Mouse (Mus musculus) kidney, postnatal 0 days (tissue): ENCODE results near the gene Avil. TPM values are rescaled to one million over a fixed set of nuclear protein-coding genes. Genes with fewer than 3 reads are reported as not detected.
"Not testable (repeated sequence)": the region's sequence is repeated elsewhere in the genome, so short reads cannot be mapped to it uniquely, and the experiment has no call there.

Source experiments
- ATAC-seq: fragments of 200-750 bp; cut with Nextera tagmentation; replicated peaks from 2 replicates; pipeline ENCODE4 v1.8.0; 2017; ENCODE audit warnings: low read depth, moderate number of reproducible peaks, moderate TSS enrichment, moderate library complexity; ENCODE audit not compliant: low FRiP score
- DNase-seq: peaks from one replicate; pipeline ENCODE4 v3.0.0-alpha.2; 2016; ENCODE audit warnings: low spot score
- H3K27ac ChIP-seq: fragments of 300-500 bp; sonication (generic); 2 replicates; pipeline ENCODE4 v1.5.1; 2014; ENCODE audit warnings: mild to moderate bottlenecking
- H3K27me3 ChIP-seq: fragments of 300-500 bp; sonication (generic); 2 replicates; pipeline ENCODE4 v1.6.1; 2014; ENCODE audit warnings: low read length, mixed read lengths; ENCODE audit not compliant: insufficient read depth
- H3K36me3 ChIP-seq: fragments of 300-500 bp; sonication (generic); 2 replicates; pipeline ENCODE4 v1.6.1; 2014; ENCODE audit warnings: low read length, mixed read lengths; ENCODE audit not compliant: insufficient read depth
- H3K4me1 ChIP-seq: fragments of 300-500 bp; sonication (generic); replicated peaks from 2 replicates; pipeline ENCODE4 v1.6.1; 2014; ENCODE audit warnings: antibody characterized with exemption, low read length, mixed read lengths; ENCODE audit not compliant: insufficient read depth
- H3K4me2 ChIP-seq: fragments of 300-500 bp; sonication (generic); 2 replicates; pipeline ENCODE4 v1.6.1; 2014; ENCODE audit warnings: mild to moderate bottlenecking, low read length, moderate library complexity, mixed read lengths
- H3K4me3 ChIP-seq: fragments of 300-500 bp; sonication (generic); replicated peaks from 2 replicates; pipeline ENCODE4 v1.5.1; 2014; ENCODE audit warnings: low read depth, low read length
- H3K9ac ChIP-seq: fragments of 300-500 bp; sonication (generic); 2 replicates; pipeline ENCODE4 v1.6.1; 2014; ENCODE audit warnings: low read depth, low read length
- H3K9me3 ChIP-seq: fragments of 300-500 bp; sonication (generic); replicated peaks from 2 replicates; pipeline ENCODE4 v1.6.1; 2016; ENCODE audit warnings: low read length, inconsistent platforms, mixed read lengths
- CTCF ChIP-seq: IDR thresholded peaks from 2 replicates; pipeline ENCODE4 v1.5.1; 2016; ENCODE audit warnings: antibody characterized with exemption, low read depth, mild to moderate bottlenecking, moderate library complexity
- WGBS: fragments of 180-500 bp; shearing (Covaris S2); extraction: QIAGEN DNeasy Blood & Tissue Kit; methylation state at CpG from one replicate; pipeline ENCODE4 v1.1.7; 2014; 5-methylcytosine and 5-hydroxymethylcytosine counted together
- polyA plus RNA-seq: library from polyadenylated mRNA; unstranded; fragments of >200 nt; fragmentation: Nextera tagmentation; extraction: Ambion mirVana; gene quantifications from 2 replicates; pipeline ENCODE4 v1.2.1, GENCODE M21; 2015

The Avil gene
- polyA plus RNA-seq, 1 experiment from 2014 or later, result 0.07 TPM

GRCm38 (mm10) chr10:127061085-127061484, 60.6 kb downstream of the Avil start:
- Histone ChIP-seq H3K9me3 (no peaks in the 10 kb centered on the region), H3K4me1 (peaks cover 7% of the 10 kb centered on the region), H3K27me3 (no peaks in the 10 kb centered on the region), H3K27ac (no peak overlapping the region), H3K9ac (no peak overlapping the region), H3K36me3 (peaks cover 25% of the 10 kb centered on the region), H3K4me2 (no peak overlapping the region), H3K4me3 (no peak overlapping the region)
- no peak for ATAC-seq
- DNase-seq, result no peak
- WGBS, result 46% methylated on average over 5 of the region's 5 CpGs
- TF ChIP-seq CTCF, result no peak

DNA sequence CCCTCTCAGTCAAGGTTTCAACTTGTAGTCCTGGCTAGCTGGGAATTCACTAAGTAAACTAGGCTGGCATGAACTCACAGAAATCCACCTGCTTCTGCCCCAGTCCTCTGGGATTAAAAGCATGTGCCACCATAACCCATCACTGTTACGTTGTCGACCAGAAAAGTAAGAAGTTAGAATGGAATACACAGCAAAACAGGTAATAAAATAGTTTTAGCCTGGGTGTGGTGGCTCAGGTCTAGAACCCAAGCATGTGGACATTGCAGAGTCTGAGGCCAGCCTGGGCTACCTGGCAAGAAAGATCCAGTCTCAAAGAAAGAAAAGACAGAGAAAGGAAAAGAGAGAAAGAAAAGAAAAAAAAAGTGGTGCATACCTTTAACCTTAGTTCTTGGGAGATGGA, 61.0 kb downstream of the Avil start:
- Histone ChIP-seq H3K27me3 (no peaks in the 10 kb centered on the region), H3K9ac (no peak overlapping the region), H3K27ac (no peak overlapping the region), H3K4me1 (peaks cover 7% of the 10 kb centered on the region), H3K36me3 (peaks cover 24% of the 10 kb centered on the region), H3K4me2 (no peak overlapping the region), H3K4me3 (no peak overlapping the region), H3K9me3 (no peaks in the 10 kb centered on the region)
- ATAC-seq, result no peak
- WGBS, result 77% methylated on average over 2 of the region's 2 CpGs
- TF ChIP-seq CTCF, result no peak
- no peak for DNase-seq

DNA sequence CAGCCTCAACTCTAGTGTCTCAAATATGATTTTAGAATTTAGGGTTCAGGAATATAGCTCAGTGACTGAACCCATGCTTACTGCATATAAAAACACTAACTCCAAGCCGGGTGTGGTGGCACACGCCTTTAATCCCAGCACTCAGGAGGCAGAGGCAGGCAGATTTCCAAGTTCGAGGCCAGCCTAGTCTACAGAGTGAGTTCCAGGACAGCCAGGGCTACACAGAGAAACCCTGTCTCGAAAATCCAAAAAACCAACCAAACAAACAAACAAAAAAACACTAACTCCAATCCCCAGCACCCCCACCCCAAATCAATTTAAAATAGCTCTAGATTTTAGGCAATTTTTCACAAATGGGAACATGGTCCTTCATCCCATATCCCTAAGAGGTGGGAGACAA, 61.6 kb downstream of the Avil start:
- H3K9me3 ChIP-seq, H3K4me3 ChIP-seq, ATAC-seq, H3K4me2 ChIP-seq, H3K27ac ChIP-seq, DNase-seq, H3K27me3 ChIP-seq, H3K4me1 ChIP-seq, H3K9ac ChIP-seq: not testable (repeated sequence)
- WGBS, result 88% methylated on average over 4 of the region's 4 CpGs
- peaks cover 28% of the 10 kb centered on the region for H3K36me3 ChIP-seq

- 70% methylated on average over 5 of the region's 5 CpGs for WGBS
- ATAC-seq, result no peak
Observed at GRCm38 (mm10) chr10:127062503-127062902, 62.0 kb downstream of the Avil start.

DNA sequence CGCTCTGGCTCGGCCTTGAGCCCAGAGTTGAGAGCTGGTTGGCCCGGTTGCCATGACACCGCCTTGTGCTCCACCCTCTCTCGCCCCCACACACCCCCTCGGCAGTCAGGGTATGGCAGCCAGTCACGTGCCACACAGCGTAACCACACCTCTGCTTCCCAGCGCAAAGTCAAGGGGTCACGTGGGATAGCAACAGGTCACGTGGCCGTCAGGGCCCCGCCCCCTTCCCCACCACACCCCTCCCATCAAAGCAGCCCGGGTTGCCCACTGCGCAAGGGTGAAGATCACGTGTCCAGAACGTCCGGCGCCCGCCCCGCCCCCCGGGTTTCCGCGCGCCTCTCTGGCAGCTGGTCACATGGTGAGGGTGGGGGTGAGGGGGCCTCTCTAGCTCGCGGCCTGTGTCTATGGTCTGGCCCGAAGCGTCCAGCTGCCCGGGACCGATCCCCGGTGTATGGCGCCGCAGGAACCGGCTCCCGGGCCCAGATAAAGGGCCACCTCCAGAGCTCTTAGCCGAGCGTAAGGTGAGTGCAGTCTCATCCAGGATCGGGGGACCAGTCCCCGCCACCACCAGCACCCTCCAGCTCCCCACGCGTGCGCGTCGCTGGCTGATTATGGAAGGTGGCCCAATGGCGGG, 62.8 kb downstream of the Avil start, which contains the start of gene Cdk4:
Gene Cdk4 (plus strand): TSS at position 296 of the 634 bp plus-strand sequence.
- Histone ChIP-seq H3K27me3 (no peaks in the 10 kb centered on the region), H3K36me3 (peaks cover 33% of the 10 kb centered on the region), H3K4me3 (peak within 1 kb of the TSS; percentile 82), H3K4me1 (peaks cover 7% of the 10 kb centered on the region), H3K9ac (peak within 1 kb of the TSS; percentile 92), H3K9me3 (no peaks in the 10 kb centered on the region), H3K27ac (peak within 1 kb of the TSS; percentile 86), H3K4me2 (peak within 1 kb of the TSS; percentile 88)
- 1% methylated on average over 46 of the region's 46 CpGs for WGBS
- ATAC-seq (peak; percentile 92), DNase-seq (peak; percentile 99)
- 0 out of 2 replicates have a peak, but pooled peaks have one; percentile 7 for TF ChIP-seq CTCF

More at GRCm38 (mm10) chr10:127062503-127062902, 62.0 kb downstream of the Avil start:
- TF ChIP-seq CTCF, result no peak
- peaks cover 27% of the 10 kb centered on the region for H3K36me3 ChIP-seq
- H3K9me3 ChIP-seq, result no peaks in the 10 kb centered on the region
- DNase-seq, result no peak
- no peak overlapping the region for H3K27ac ChIP-seq
- H3K27me3 ChIP-seq, result no peaks in the 10 kb centered on the region
- H3K4me3 ChIP-seq, result no peak overlapping the region
- no peak overlapping the region for H3K9ac ChIP-seq
- H3K4me2 ChIP-seq, result no peak overlapping the region
- H3K4me1 ChIP-seq, result peaks cover 7% of the 10 kb centered on the region

DNA sequence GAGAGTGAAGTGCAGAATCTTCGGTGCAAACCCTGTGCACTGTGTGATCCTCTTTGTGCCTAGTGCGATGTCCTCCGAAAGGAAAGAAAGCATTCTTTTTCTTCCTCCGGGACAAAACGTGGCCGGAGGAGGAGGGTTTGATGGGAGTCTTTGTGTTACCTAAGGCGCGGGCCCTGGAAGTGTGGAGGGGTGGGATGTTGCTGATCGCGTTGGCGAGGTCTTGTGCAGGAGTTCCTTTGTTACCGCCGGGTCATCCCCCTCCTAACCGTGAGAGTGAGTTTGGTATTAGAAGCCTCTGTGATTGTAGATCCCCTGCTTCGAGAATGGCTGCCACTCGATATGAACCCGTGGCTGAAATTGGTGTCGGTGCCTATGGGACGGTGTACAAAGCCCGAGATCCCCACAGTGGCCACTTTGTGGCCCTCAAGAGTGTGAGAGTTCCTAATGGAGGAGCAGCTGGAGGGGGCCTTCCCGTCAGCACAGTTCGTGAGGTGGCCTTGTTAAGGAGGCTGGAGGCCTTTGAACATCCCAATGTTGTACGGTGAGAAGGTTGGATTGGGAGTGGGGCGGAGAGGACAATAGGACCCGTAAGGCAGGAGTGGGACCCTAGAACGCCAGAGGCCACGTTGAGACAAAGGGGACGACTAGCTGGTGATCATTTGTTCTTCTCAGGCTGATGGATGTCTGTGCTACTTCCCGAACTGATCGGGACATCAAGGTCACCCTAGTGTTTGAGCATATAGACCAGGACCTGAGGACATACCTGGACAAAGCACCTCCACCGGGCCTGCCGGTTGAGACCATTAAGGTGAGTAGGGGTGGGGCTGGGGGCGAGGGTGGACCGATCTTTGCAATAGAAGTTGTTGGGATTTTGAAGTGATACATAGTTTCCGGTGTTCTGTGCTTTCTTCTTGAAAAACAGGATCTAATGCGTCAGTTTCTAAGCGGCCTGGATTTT, 63.7 kb downstream of the Avil start:
- Histone ChIP-seq H3K27ac (peak overlapping the region; percentile 86), H3K36me3 (peaks cover 35% of the 10 kb centered on the region), H3K4me3 (peak overlapping the region; percentile 82), H3K9ac (peak overlapping the region; percentile 92), H3K4me1 (peaks cover 14% of the 10 kb centered on the region), H3K27me3 (no peaks in the 10 kb centered on the region), H3K4me2 (peak overlapping the region; percentile 88), H3K9me3 (no peaks in the 10 kb centered on the region)
- no peak for DNase-seq
- 9% methylated on average over 37 of the region's 37 CpGs for WGBS
- ATAC-seq, result no peak
- TF ChIP-seq CTCF, result no peak
